Mouse (Mus musculus): Measurements from ENCODE around the gene Gtf2a1l.

Gtf2a1l gene

GRCm38 (mm10) chr17:88658510-88658909 lies 9.9 kb upstream of the Gtf2a1l start:
- DNase-seq = no peak

DNA sequence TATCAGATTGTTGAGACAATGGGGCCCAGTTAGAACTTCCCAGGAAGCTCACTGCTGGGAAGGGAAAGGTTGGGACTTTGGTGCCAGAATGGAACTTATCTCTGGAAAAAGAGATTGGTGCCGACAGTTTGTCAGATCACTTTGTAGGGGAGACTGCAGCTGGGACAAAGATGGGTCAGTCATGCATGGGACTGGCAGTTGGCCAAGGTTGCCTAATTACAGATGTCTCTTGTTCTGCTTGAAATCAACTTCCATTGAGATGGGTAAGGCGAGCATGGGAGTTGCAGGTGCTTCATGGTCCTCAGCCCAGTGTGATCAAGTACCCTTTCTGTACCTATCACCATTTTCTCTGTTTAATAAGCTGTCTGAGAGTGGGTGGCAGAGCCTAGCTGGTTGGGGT lies 2.4 kb upstream of the Gtf2a1l start:
- DNase-seq = no peak

GRCm38 (mm10) chr17:88669921-88670320 lies 1.5 kb downstream of the Gtf2a1l start:
- DNase-seq = no peak

DNA sequence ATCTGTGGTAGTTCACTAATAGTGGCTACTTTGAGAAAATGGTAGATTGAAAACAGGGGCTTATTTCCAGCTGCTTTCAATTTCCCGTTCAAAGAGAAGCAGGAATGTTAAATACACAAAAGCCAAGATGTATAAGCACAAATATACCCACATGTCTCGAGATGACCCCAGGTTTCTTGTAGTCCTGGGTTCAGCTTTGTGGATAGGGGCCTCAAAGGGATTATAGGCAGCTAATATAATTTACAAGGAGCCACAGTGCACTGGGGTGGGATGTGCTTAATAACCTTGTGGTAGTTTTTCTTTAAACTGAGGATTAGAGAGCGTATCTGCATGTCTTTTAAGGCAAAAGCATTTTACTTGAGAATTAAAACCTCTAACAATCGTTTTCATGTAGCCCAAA lies 2.3 kb downstream of the Gtf2a1l start:
- DNase-seq = no peak

GRCm38 (mm10) chr17:88675310-88676309 lies 7.2 kb downstream of the Gtf2a1l start:
- no peak for DNase-seq

- no peak for DNase-seq
Observed at GRCm38 (mm10) chr17:88688226-88688625, 19.8 kb downstream of the Gtf2a1l start.

DNA sequence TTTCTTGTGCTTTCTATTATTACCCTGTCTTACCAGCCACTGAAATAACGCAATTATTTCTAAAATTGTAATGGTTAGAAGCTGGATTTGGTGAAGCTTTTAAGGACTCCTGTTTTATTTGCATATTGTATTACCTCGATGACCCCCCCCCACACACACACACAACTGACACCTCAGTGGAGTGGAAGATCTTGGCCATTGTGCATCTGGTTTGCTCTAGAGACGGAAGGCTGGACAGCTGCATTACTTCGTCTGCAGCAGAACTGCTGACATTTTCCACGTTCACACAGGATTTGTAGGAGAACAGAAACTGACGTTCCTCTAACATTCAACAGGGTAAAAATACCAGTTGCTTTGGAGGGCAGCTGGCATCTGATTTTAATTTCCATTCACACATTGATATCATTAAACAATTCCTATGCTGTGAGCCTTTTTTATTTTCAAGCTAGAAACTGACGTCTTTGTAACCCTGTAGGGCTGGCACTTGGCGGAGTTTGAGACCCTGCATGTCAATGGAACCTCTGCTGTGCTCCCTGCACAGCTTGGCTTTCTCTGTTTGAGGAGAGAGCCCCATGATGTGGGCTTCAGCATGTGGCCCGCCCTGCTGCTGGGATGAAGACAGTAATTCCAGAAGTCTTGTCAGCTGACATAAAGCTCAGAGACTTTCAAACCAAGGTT lies 28.3 kb downstream of the Gtf2a1l start:
- no peak for DNase-seq

DNA sequence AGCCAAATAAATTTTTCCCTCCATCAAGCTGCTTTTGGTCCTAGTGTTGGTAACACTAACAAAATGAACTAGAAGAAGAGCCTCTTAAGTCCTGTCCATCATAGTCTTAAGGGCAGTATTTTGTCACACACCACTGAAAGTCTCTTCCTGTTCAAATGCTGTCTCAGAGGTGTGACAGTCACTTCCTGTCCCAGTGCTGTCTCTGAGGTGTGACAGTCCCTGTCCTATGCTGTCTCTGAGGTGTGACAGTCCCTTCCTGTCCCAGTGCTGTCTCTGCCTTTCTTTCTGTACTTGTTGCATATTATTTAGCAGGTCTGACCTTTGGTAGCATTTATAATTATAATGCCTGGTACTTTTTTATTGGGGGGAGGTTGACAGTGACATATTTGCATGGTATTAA lies 32.4 kb downstream of the Gtf2a1l start:
- no peak for DNase-seq

DNA sequence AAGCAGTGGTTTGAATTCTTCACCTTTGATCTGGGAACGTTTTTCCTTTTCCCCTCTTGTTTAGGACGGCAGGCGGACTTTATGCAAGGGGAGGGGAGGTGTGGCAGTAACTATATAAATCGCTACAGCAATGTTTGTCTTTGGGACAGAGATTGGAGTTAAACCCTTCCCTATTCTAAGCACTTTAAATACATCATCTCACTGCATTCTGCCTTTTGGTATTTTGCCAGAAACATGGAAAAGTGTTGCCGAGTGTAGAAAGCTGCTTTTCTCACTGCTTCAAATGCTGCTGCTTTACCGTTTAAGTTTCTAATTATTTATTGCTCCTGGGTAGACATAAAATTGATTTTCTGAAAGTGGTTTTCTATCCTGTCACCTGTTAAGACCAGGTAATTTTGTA lies 33.9 kb downstream of the Gtf2a1l start:
- DNase-seq = no peak

GRCm38 (mm10) chr17:88703112-88703511 lies 34.7 kb downstream of the Gtf2a1l start:
- DNase-seq = no peak

GRCm38 (mm10) chr17:88706231-88706649 lies 37.8 kb downstream of the Gtf2a1l start:
- no peak for DNase-seq

- DNase-seq = no peak
Observed at GRCm38 (mm10) chr17:88749646-88750045, 81.2 kb downstream of the Gtf2a1l start.

GRCm38 (mm10) chr17:88752827-88753471 lies 84.5 kb downstream of the Gtf2a1l start:
- DNase-seq = no peak

GRCm38 (mm10) chr17:88753472-88753857 lies 85.0 kb downstream of the Gtf2a1l start:
- DNase-seq = no peak

DNA sequence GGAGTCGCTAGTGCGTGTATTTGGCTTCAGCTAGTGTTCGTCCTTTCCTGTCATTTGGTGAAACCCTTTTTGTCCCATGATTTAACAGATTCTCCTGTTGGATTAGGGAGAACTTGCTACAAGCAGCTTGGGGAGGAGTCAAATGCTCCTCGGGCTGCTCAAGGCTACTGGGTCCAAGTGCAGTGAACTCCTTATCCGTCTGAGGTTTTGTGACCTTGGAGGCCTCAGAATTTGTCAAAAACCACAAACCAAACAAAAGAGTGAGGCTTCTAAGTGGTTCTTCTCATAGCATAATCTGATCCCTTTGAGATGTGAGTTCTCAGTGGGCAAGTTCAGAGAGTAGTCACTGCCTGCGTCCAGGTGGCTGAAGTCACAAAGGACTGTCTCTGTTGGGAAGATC lies 87.3 kb downstream of the Gtf2a1l start:
- DNase-seq = no peak

DNA sequence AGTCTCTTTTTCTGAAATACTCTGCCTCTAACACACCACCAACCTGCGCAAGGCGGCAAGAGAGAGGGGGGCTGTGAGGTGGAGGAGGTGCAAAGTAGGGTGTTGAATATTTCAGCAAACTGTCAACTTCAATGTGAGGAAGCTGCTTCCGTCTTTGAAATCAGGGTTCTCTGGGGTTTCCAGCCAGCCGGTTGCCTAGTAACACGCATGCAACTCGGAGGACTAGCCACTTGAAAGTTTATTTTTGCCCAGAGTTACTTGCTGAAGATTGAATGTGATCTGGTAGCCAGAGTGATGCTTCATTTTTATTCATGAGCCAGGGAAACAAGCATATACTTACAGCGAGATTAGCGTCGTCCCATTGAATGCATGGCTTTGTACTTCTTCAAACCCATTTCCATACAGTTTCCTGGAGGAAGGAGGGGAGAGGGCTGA lies 89.6 kb downstream of the Gtf2a1l start:
- DNase-seq = no peak

GRCm38 (mm10) chr17:88763396-88764135 lies 95.1 kb downstream of the Gtf2a1l start:
- no peak for DNase-seq

DNA sequence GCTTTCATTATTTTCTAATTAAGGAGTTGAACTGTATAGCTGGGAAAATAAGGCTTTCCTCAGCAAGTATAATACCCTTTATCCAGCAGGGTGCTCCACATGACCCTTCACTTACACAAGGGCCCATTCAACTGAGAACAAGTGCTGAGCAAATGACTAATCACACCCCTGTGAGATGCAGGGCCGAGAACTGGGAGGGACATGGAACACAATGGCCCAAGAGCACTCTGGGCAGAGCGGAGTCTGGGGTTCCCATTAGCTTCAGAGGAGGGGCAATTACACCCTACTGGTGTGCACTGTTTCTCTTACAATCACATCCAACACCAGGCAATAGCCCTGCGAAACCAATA lies 95.7 kb downstream of the Gtf2a1l start:
- DNase-seq = no peak
